Comparison of ENCODE assay signal across 15 mouse cellular contexts in the genomic region with DNA sequence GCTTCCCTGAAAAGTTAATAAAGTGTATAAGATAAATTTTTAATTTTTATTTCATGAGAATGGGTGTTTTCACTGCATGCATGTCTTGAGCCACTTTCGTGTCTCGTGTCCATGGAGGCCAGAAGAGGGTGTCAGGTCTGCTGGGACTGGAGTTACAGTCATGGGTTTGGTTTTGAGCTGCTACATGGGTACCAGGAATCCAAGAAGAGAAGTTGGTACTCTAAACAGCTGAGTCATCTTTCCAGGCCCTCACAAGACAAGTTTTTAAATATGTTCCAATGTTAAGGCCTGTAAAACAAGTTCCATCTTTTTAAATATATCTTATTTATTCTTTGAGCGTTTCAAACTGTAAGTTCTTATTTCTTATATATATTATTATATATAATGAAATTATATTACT.
"Had no signal": no experiment of that assay in that cellular context is flagged by ENCODE, and none has a peak within 500 bp of the region (broad histone marks: within the 10 kb centered on the region; RNA-seq: fewer than 3 reads in every experiment).

No protein-coding gene starts in this region.

- ATAC-seq: midbrain, embryonic 13.5 days; midbrain, embryonic 15.5 days had no signal

- H3K9ac ChIP-seq: lung, embryonic 14.5 days; midbrain, embryonic 13.5 days; midbrain, embryonic 15.5 days; neural tube, embryonic 12.5 days; stomach, embryonic 15.5 days had no signal

- H3K4me2 ChIP-seq: lung, embryonic 14.5 days; midbrain, embryonic 11.5 days; midbrain, embryonic 13.5 days; midbrain, embryonic 15.5 days; neural tube, embryonic 12.5 days; stomach, embryonic 15.5 days had no signal

- H3K27ac ChIP-seq: macrophage; midbrain, embryonic 13.5 days; midbrain, embryonic 15.5 days; neural tube, embryonic 12.5 days; stomach, embryonic 15.5 days; stomach, postnatal 0 days had no signal

- H3K4me3 ChIP-seq: megakaryocyte, embryonic 14.5 days; midbrain, embryonic 13.5 days; midbrain, embryonic 15.5 days; neural tube, embryonic 12.5 days; stomach, embryonic 15.5 days had no signal

- DNase-seq: lung, adult 18-20 months; lung, embryonic 14.5 days; lung, postnatal 10 days; lung, postnatal 36 days; right cerebral cortex, postnatal 14 days; thymus, postnatal 14 days; thymus, postnatal 36 days had no signal

- H3K4me1 ChIP-seq: midbrain, embryonic 13.5 days; midbrain, embryonic 15.5 days; neural tube, embryonic 12.5 days; stomach, embryonic 15.5 days had no signal

- H3K27me3 ChIP-seq: megakaryocyte, embryonic 14.5 days; midbrain, embryonic 13.5 days; midbrain, embryonic 15.5 days; neural tube, embryonic 12.5 days; stomach, embryonic 15.5 days had no signal

- H3K36me3 ChIP-seq: midbrain, embryonic 13.5 days; midbrain, embryonic 15.5 days; neural tube, embryonic 12.5 days; stomach, embryonic 15.5 days had no signal

- H3K9me3 ChIP-seq: megakaryocyte, embryonic 14.5 days; midbrain, embryonic 13.5 days; midbrain, embryonic 15.5 days; neural tube, embryonic 12.5 days; stomach, embryonic 15.5 days had no signal
